Mouse (Mus musculus) adrenal gland, adult 18-20 months (tissue): ENCODE results near the gene Hmgcs1. TPM values are rescaled to one million over a fixed set of nuclear protein-coding genes. Genes with fewer than 3 reads are reported as not detected.

Experiments
- DNase-seq, 2 experiments: peaks; one replicate each; pipeline ENCODE4 v3.0.0; 2021 to 2022; ENCODE audit warnings: low spot score in 2 of 2
- total RNA-seq, 2 experiments: library from RNA; stranded (reverse); gene quantifications; 1 replicate in 1 of 2; 2 replicates in 1 of 2; pipeline ENCODE4 v1.2.3; 2021

Hmgcs1 gene
- total RNA-seq, 2 experiments from 2014 or later: 226 to 399 TPM

- DNase-seq: no peak
Observed at GRCm38 (mm10) chr13:119743470-119743869, 53.3 kb downstream of the Hmgcs1 start.

DNA sequence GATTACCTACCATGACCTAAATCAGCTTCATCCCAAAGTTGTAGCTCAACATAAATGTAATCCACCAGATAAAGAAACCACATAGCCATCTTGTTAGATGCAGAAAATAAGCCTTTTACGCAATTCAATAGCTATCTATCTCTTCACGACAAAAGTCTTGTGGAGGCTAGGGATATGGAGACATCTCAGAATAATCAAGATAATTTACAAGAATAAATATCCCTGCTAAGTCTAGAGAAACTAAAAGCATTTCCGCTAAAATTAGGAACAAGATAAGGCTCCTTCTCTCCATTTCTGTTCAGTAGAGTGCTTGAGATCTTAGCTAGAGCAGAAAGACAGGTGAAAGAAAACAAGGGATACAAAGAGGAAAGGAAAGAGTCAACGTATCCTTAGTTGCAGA lies 56.8 kb downstream of the Hmgcs1 start:
- no peak for DNase-seq

DNA sequence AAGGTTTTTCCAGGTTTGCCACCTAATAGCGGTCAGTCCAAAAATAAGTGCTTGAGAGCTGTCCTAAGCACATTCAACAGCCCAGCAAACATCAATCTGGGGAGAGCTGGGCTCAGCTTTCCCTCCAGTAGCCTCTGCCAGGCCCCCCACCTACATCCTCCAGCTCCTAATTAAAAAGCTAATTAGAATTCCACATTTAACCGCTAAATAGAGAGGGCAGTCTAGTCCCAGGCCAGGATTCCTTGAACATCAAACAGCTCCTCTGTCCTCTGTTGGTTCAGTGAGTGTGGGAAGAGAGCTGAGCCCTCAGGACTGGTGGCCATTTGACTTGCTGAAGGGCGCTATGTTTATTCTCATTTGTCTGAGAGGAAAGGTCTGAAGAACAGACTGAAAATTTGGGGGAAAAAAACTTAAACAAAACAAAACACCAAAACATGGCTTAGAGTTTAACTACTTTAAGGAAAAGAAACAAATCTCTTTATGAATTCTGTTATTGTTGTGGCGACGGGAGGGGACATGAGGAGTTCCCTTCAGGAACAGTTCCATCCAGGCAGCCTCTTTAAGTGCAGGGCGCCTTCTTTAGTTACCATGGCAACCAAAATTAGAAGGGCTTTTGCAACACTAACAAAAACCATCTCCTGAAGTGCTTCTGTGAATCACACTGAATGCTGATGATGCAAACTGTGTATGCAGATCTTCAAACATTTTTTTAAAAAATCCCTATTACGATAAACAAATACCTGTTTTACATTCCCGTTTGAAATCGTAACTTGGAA lies 63.9 kb downstream of the Hmgcs1 start:
- DNase-seq: no peak

DNA sequence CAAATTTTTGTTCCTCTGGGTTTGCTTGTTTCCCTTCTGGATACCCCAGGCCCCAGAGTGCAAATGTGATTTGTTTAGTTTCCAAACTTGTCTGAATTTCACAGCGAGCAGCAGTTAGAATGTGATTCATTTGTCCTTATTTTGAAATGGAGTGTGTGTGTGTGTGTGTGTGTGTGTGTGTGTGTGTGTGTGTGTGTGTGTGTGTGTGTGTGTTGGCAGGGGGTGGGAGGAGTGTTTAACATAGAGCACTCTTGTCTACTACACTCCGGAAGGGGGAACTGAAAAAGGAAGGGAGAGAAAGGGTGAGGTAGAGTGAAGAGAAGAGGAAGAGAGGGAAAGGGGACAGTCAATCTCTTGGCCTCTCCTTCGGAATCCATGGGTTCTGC lies 64.4 kb downstream of the Hmgcs1 start:
- DNase-seq: no peak

DNA sequence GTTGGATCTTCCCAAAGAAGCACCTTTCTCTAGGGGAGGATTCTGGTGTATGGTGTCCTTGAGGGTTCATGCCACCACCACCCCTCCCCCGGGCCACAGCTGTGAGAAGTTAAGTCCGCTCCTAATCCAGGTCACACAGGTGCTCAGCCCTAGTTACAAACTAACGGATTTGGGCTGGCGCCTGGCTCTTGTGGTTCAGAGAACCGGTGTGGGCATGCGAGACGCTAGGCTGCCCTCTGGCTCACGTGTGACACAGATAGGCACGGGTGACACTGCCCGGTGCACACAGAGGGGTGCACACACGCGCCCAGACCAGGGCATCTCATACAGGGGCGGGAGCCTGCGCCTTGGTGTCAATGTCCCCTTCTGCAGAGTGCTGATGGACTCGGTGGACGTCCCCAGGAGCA lies 65.0 kb downstream of the Hmgcs1 start:
- peak in 1 of 2 experiments; percentile 30 for DNase-seq

- DNase-seq: peak; percentile 69 to 75
Observed at GRCm38 (mm10) chr13:119755681-119756471, 65.7 kb downstream of the Hmgcs1 start, which contains the start of gene Nim1k. Gene Nim1k, minus strand, starts transcription at chr13:119755882.

GRCm38 (mm10) chr13:119756831-119757230 lies 66.7 kb downstream of the Hmgcs1 start:
- DNase-seq: no peak

Other genes with a start within 250 kb of the Hmgcs1 start
- 10 to 100 TPM; 12.4 to 17.1 TPM for gene 4833420G17Rik, start 227.6 kb upstream of the Hmgcs1 start, total RNA-seq
- 10 to 100 TPM; 12.3 to 13.8 TPM for gene Tmem267, start 202.3 kb upstream of the Hmgcs1 start, total RNA-seq
- gene 3110070M22Rik, start 202.0 kb upstream of the Hmgcs1 start, total RNA-seq: 1 to 10 TPM; 1.1 to 1.2 TPM
- under 1 TPM; 0.19 to 0.33 TPM for gene Ccl28, start 66.6 kb upstream of the Hmgcs1 start, total RNA-seq
- gene Nim1k, start 65.5 kb downstream of the Hmgcs1 start, total RNA-seq: 1 to 10 TPM; 1.2 to 1.6 TPM
- 10 to 100 TPM; 38.3 to 39.2 TPM for gene Zfp131, start 100.5 kb downstream of the Hmgcs1 start, total RNA-seq
- gene AF067063, start 139.8 kb downstream of the Hmgcs1 start, total RNA-seq: not detected
- not detected for gene D13Ertd608e, start 145.6 kb downstream of the Hmgcs1 start, total RNA-seq
- not detected for gene Tcstv1, start 204.4 kb downstream of the Hmgcs1 start, total RNA-seq
- gene Gm21761, start 238.9 kb downstream of the Hmgcs1 start, total RNA-seq: not detected